Mouse (Mus musculus): ENCODE data around the gene Fance. TPM values are rescaled to one million over a fixed set of nuclear protein-coding genes. Genes with fewer than 3 reads are reported as not detected.
"Not testable (repeated sequence)": the region's sequence is repeated elsewhere in the genome, so short reads cannot be mapped to it uniquely, and the experiment has no call there.

Gene Fance
- polyA plus RNA-seq, 1 experiment from 2014 or later: 13.5 TPM

- WGBS (ENCODE audit: insufficient replicate concordance): 78% methylated on average over 3 of the region's 3 CpGs
- H3K36me3 ChIP-seq: peaks cover 60% of the 10 kb centered on the region
- no peak for ATAC-seq (ENCODE audit: low read depth)
- H3K27ac ChIP-seq: 0 out of 2 replicates have a peak overlapping the region, but pooled peaks have one; percentile 95
- H3K4me3 ChIP-seq (replicated peaks): no peak overlapping the region
- no peak overlapping the region for H3K4me2 ChIP-seq
- H3K27me3 ChIP-seq: no peaks in the 10 kb centered on the region
- H3K9ac ChIP-seq: peak overlapping the region; percentile 26; the same call in 1 of the 2 replicates
- peaks cover 42% of the 10 kb centered on the region for H3K4me1 ChIP-seq (replicated peaks)
- peaks cover 6% of the 10 kb centered on the region for H3K9me3 ChIP-seq (replicated peaks)
- no peak for DNase-seq
Observed at GRCm38 (mm10) chr17:28326951-28327350, 13.6 kb downstream of the Fance start.

- Histone ChIP-seq H3K4me1 (replicated peaks) (peaks cover 51% of the 10 kb centered on the region), H3K27ac (peak overlapping the region; percentile 95), H3K9me3 (replicated peaks) (peaks cover 6% of the 10 kb centered on the region), H3K4me2 (peak overlapping the region; percentile 95), H3K27me3 (no peaks in the 10 kb centered on the region), H3K4me3 (replicated peaks) (peak overlapping the region; percentile 97), H3K36me3 (peaks cover 56% of the 10 kb centered on the region), H3K9ac (peak overlapping the region; percentile 77)
- WGBS (ENCODE audit: insufficient replicate concordance): 22% methylated on average over 22 of the region's 22 CpGs
- peak; percentile 33 for ATAC-seq (ENCODE audit: low read depth)
- no peak for DNase-seq
Observed at GRCm38 (mm10) chr17:28327673-28328325, 14.5 kb downstream of the Fance start.

- peak within 1 kb of the TSS; percentile 97 for H3K4me3 ChIP-seq (replicated peaks)
- peak within 1 kb of the TSS; percentile 95 for H3K27ac ChIP-seq
- peak within 1 kb of the TSS; percentile 99 for H3K9ac ChIP-seq
- H3K36me3 ChIP-seq: peaks cover 56% of the 10 kb centered on the region
- DNase-seq: peak; percentile 96
- WGBS (ENCODE audit: insufficient replicate concordance): under 1% methylated on average over 67 of the region's 67 CpGs
- peak; percentile 79 for ATAC-seq (ENCODE audit: low read depth)
- H3K4me2 ChIP-seq: peak within 1 kb of the TSS; percentile 95
- H3K4me1 ChIP-seq (replicated peaks): peaks cover 57% of the 10 kb centered on the region
- H3K27me3 ChIP-seq: no peaks in the 10 kb centered on the region
- H3K9me3 ChIP-seq (replicated peaks): peaks cover 6% of the 10 kb centered on the region
Observed at GRCm38 (mm10) chr17:28328366-28328928, 15.1 kb downstream of the Fance start, which contains the start of gene Rpl10a. Rpl10a (plus strand) TSS chr17:28328471.

GRCm38 (mm10) chr17:28328946-28329345 is 15.6 kb downstream of the Fance start:
- peak overlapping the region; percentile 95 for H3K27ac ChIP-seq
- DNase-seq: peak; percentile 34
- under 1% methylated on average over 25 of the region's 25 CpGs for WGBS (ENCODE audit: insufficient replicate concordance)
- H3K9ac ChIP-seq: peak overlapping the region; percentile 99
- H3K9me3 ChIP-seq (replicated peaks): peaks cover 6% of the 10 kb centered on the region
- no peaks in the 10 kb centered on the region; the same call in 1 of the 2 replicates for H3K27me3 ChIP-seq
- peaks cover 61% of the 10 kb centered on the region for H3K4me1 ChIP-seq (replicated peaks)
- H3K4me2 ChIP-seq: peak overlapping the region; percentile 95
- peak overlapping the region; percentile 97 for H3K4me3 ChIP-seq (replicated peaks)
- peak; percentile 25 for ATAC-seq (ENCODE audit: low read depth)
- peaks cover 52% of the 10 kb centered on the region for H3K36me3 ChIP-seq

GRCm38 (mm10) chr17:28329503-28330231 is 16.3 kb downstream of the Fance start:
- Histone ChIP-seq H3K9me3 (replicated peaks) (peaks cover 1% of the 10 kb centered on the region; the same call in 1 of the 2 replicates), H3K27me3 (no peaks in the 10 kb centered on the region; the same call in 1 of the 2 replicates), H3K9ac (peak overlapping the region; percentile 99), H3K4me3 (replicated peaks) (peak overlapping the region; percentile 97), H3K4me2 (peak overlapping the region; percentile 95), H3K4me1 (replicated peaks) (peaks cover 61% of the 10 kb centered on the region), H3K27ac (peak overlapping the region; percentile 95), H3K36me3 (peaks cover 45% of the 10 kb centered on the region)
- 4% methylated on average over 4 of the region's 4 CpGs for WGBS (ENCODE audit: insufficient replicate concordance)
- no peak for DNase-seq
- no peak for ATAC-seq (ENCODE audit: low read depth)

- Histone ChIP-seq H3K27ac (peak overlapping the region; percentile 95), H3K9me3 (replicated peaks) (no peaks in the 10 kb centered on the region), H3K36me3 (peaks cover 40% of the 10 kb centered on the region), H3K4me2 (peak overlapping the region; percentile 95), H3K27me3 (no peaks in the 10 kb centered on the region; the same call in 1 of the 2 replicates), H3K4me3 (replicated peaks) (peak overlapping the region; percentile 97), H3K9ac (peak overlapping the region; percentile 99), H3K4me1 (replicated peaks) (peaks cover 61% of the 10 kb centered on the region)
- no peak for DNase-seq
- 26% methylated on average over 2 of the region's 2 CpGs for WGBS (ENCODE audit: insufficient replicate concordance)
- no peak for ATAC-seq (ENCODE audit: low read depth)
Observed at GRCm38 (mm10) chr17:28330232-28330546, 16.9 kb downstream of the Fance start.

GRCm38 (mm10) chr17:28330590-28330989 is 17.3 kb downstream of the Fance start:
- not testable (repeated sequence) for H3K9me3 ChIP-seq (replicated peaks); H3K27me3 ChIP-seq; DNase-seq; ATAC-seq (ENCODE audit: low read depth)
- Histone ChIP-seq H3K4me2 (peak overlapping the region; percentile 95), H3K36me3 (peaks cover 40% of the 10 kb centered on the region), H3K9ac (peak overlapping the region; percentile 99), H3K4me1 (replicated peaks) (peaks cover 61% of the 10 kb centered on the region), H3K4me3 (replicated peaks) (peak overlapping the region; percentile 97), H3K27ac (peak overlapping the region; percentile 95)
- 49% methylated on average over 8 of the region's 8 CpGs for WGBS (ENCODE audit: insufficient replicate concordance)

- ATAC-seq (ENCODE audit: low read depth) (no peak), DNase-seq (no peak)
- peaks cover 40% of the 10 kb centered on the region for H3K36me3 ChIP-seq
- H3K27me3 ChIP-seq: no peaks in the 10 kb centered on the region; the same call in 1 of the 2 replicates
- peak overlapping the region; percentile 95 for H3K27ac ChIP-seq
- 24% methylated on average over 5 of the region's 7 CpGs for WGBS (ENCODE audit: insufficient replicate concordance)
- peak overlapping the region; percentile 97 for H3K4me3 ChIP-seq (replicated peaks)
- H3K4me1 ChIP-seq (replicated peaks): peaks cover 61% of the 10 kb centered on the region
- H3K9ac ChIP-seq: peak overlapping the region; percentile 99; the same call in 1 of the 2 replicates
- peak overlapping the region; percentile 95 for H3K4me2 ChIP-seq
- H3K9me3 ChIP-seq (replicated peaks): no peaks in the 10 kb centered on the region
Observed at GRCm38 (mm10) chr17:28331241-28332112, 18.2 kb downstream of the Fance start.

- H3K36me3 ChIP-seq: peaks cover 40% of the 10 kb centered on the region
- no peak overlapping the region for H3K4me2 ChIP-seq
- no peaks in the 10 kb centered on the region for H3K9me3 ChIP-seq (replicated peaks)
- H3K27ac ChIP-seq: peak overlapping the region; percentile 39; the same call in 1 of the 2 replicates
- H3K4me1 ChIP-seq (replicated peaks): peaks cover 58% of the 10 kb centered on the region
- DNase-seq (no peak), ATAC-seq (ENCODE audit: low read depth) (peak; percentile 16)
- no peaks in the 10 kb centered on the region; the same call in 1 of the 2 replicates for H3K27me3 ChIP-seq
- 0 out of 2 replicates have a peak overlapping the region, but pooled peaks have one; percentile 9 for H3K9ac ChIP-seq
- H3K4me3 ChIP-seq (replicated peaks): no peak overlapping the region
- 38% methylated on average over 12 of the region's 13 CpGs for WGBS (ENCODE audit: insufficient replicate concordance)
Observed at GRCm38 (mm10) chr17:28332113-28332914, 19.0 kb downstream of the Fance start.
